ENCODE assay signal across 8 mouse cellular contexts in genomic region chr14:45049689-45050418, GRCm38 (mm10).
DNase-seq lines count a peak whose midpoint lies in the region; ATAC-seq and TF ChIP-seq lines count a peak whose summit lies in the region.

No protein-coding gene starts in this region.

- ATAC-seq in neural tube, embryonic 15.5 days (ENCODE audit: low FRiP score) = no peak
- no peak for ATAC-seq in erythroblast, adult 5-6 weeks (replicated peaks; ENCODE audit: low FRiP score, poor library complexity, severe bottlenecking)

- TF ChIP-seq CTCF in spleen, adult 2 months (IDR thresholded peaks at IDR 0.05; ENCODE audit: extremely low read depth, insufficient read depth, insufficient read length, insufficient replicate concordance) = no peak
- TF ChIP-seq CTCF in thymus, adult 2 months (IDR thresholded peaks at IDR 0.05; ENCODE audit: borderline replicate concordance, control insufficient read depth, extremely low read depth, insufficient read depth, low read length, poor library complexity) = no peak

- no peaks in the 10 kb centered on the region for H3K27me3 ChIP-seq in spleen, adult 2 months (ENCODE audit: control insufficient read depth, insufficient read depth, low read length)
- H3K27me3 ChIP-seq in neural tube, embryonic 15.5 days (replicated peaks) = no peaks in the 10 kb centered on the region
- no peaks in the 10 kb centered on the region for H3K27me3 ChIP-seq in thymus, adult 2 months (ENCODE audit: control insufficient read depth, insufficient read depth, low read length)

- WGBS in spleen, adult 2 months = 38% methylated on average over 7 of the region's 7 CpGs
- WGBS in neural tube, embryonic 15.5 days = 69% methylated on average over 7 of the region's 7 CpGs
- WGBS in thymus, adult 2 months = 56% methylated on average over 7 of the region's 7 CpGs

- H3K9ac ChIP-seq in neural tube, embryonic 15.5 days (replicated peaks) = no peak overlapping the region

- H3K9me3 ChIP-seq in neural tube, embryonic 15.5 days (replicated peaks) = no peaks in the 10 kb centered on the region

- DNase-seq in spleen, adult 2 months (ENCODE audit: low read depth in 1 of 2, low spot score in 2 of 2) = no peak
- DNase-seq in spleen, adult 12 weeks (ENCODE audit: low spot score) = no peak
- peak; percentile 4 to 5 for DNase-seq in frontal cortex, postnatal 25 days (ENCODE audit: low spot score in 2 of 2)
- peak; percentile 16 to 23 for DNase-seq in kidney, postnatal 4 days
- DNase-seq in lung, postnatal 14 days = peak; percentile 19
- DNase-seq in thymus, adult 2 months = no peak

- H3K4me2 ChIP-seq in neural tube, embryonic 15.5 days = no peak overlapping the region

- H3K36me3 ChIP-seq in spleen, adult 2 months (ENCODE audit: control insufficient read depth, insufficient read depth, low read length) = no peaks in the 10 kb centered on the region
- H3K36me3 ChIP-seq in neural tube, embryonic 15.5 days = no peaks in the 10 kb centered on the region
- no peaks in the 10 kb centered on the region for H3K36me3 ChIP-seq in thymus, adult 2 months (ENCODE audit: control insufficient read depth, insufficient read depth, low read length)

- no peak for TF ChIP-seq POLR2A in spleen, adult 2 months (IDR thresholded peaks at IDR 0.05; ENCODE audit: low read depth, low read length)
- no peak for TF ChIP-seq POLR2A in thymus, adult 2 months (IDR thresholded peaks at IDR 0.05; ENCODE audit: control insufficient read depth, extremely low read depth, insufficient read depth, low read length, poor library complexity)

- H3K4me1 ChIP-seq in spleen, adult 2 months (ENCODE audit: control insufficient read depth, insufficient read depth, insufficient read length) = no peaks in the 10 kb centered on the region; the same call in 1 of the 2 replicates
- no peaks in the 10 kb centered on the region for H3K4me1 ChIP-seq in neural tube, embryonic 15.5 days
- H3K4me1 ChIP-seq in thymus, adult 2 months (replicated peaks; ENCODE audit: control insufficient read depth, insufficient read depth, low read length) = no peaks in the 10 kb centered on the region

- H3K4me3 ChIP-seq in spleen, adult 2 months (ENCODE audit: extremely low read depth, insufficient read depth, insufficient read length) = no peak overlapping the region
- no peak overlapping the region for H3K4me3 ChIP-seq in neural tube, embryonic 15.5 days (replicated peaks)
- no peak overlapping the region for H3K4me3 ChIP-seq in thymus, adult 2 months (ENCODE audit: control insufficient read depth, insufficient read depth, low read length)

- H3K27ac ChIP-seq in spleen, adult 2 months (ENCODE audit: insufficient read depth, low read length) = peak overlapping the region; percentile 41
- H3K27ac ChIP-seq in neural tube, embryonic 15.5 days (replicated peaks) = no peak overlapping the region; the same call in 1 of the 2 replicates
- no peak overlapping the region for H3K27ac ChIP-seq in thymus, adult 2 months (ENCODE audit: control insufficient read depth, insufficient read depth, low read length)

Comparison
In these comparisons a context has a peak if more than half of its experiments do, and no peak if none do; other contexts are left out.
1. DNase-seq: peak in frontal cortex, postnatal 25 days (2 of 2), kidney, postnatal 4 days (2 of 2) and lung, postnatal 14 days (single experiment); none in spleen, adult 2 months (0 of 2), spleen, adult 12 weeks (single experiment) and thymus, adult 2 months (single experiment).